ENCODE assay signal across 27 mouse cellular contexts in the genomic region with DNA sequence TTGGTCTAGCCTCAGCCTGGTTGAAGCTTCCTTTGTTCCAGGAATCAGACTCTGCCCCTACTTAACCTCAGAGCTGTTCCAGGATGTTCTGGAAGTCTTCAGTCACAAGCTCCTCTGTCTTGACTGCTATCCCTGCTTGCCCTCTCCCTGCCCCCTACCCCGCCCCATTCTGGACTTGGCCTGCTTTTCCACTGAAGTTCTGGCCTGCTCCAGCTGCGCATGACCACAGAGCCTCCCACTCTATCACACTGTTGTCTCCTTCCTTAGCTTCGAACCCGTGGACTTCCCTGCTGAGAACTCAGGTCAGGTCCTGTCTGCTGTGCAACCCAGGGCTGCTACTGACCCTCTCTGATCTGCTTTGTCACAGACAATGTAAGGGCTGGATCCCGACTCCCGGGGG. TPM values are rescaled to one million over a fixed set of nuclear protein-coding genes. Genes with fewer than 3 reads are reported as not detected.
A peak's percentile ranks its signal among the peaks of the same experiment; 100 is the strongest.
DNase-seq lines count a peak whose midpoint lies in the region; ATAC-seq lines count a peak whose summit lies in the region.
"Had no signal": no experiment of that assay in that cellular context is flagged by ENCODE, and none has a peak within 500 bp of the region (broad histone marks: within the 10 kb centered on the region; RNA-seq: fewer than 3 reads in every experiment).

No protein-coding gene starts in this region.

- no peaks in the 10 kb centered on the region for H3K9me3 ChIP-seq in heart, embryonic 12.5 days (replicated peaks)
- H3K9me3 ChIP-seq in kidney, embryonic 15.5 days (replicated peaks): no peaks in the 10 kb centered on the region
- H3K9me3 ChIP-seq: embryonic facial prominence, embryonic 13.5 days; forebrain, embryonic 10.5 days; forebrain, embryonic 15.5 days; limb, embryonic 13.5 days; liver, embryonic 13.5 days; midbrain, embryonic 13.5 days had no signal

- 0 out of 2 replicates have a peak, but pooled peaks have one; percentile 20 for ATAC-seq in heart, embryonic 12.5 days (ENCODE audit: insufficient number of reproducible peaks, low FRiP score)
- no peak for ATAC-seq in kidney, embryonic 15.5 days (replicated peaks; ENCODE audit: low FRiP score)
- ATAC-seq: CD4-positive, CD25-positive, alpha-beta regulatory T cell, adult 4 months; forebrain, embryonic 15.5 days; hindbrain, embryonic 16.5 days; midbrain, embryonic 13.5 days had no signal

- WGBS in heart, embryonic 12.5 days: 71% methylated on average over 6 of the region's 6 CpGs
- WGBS in kidney, embryonic 15.5 days: 81% methylated on average over 6 of the region's 6 CpGs

- no peak overlapping the region for H3K27ac ChIP-seq in heart, embryonic 12.5 days (ENCODE audit: poor library complexity, severe bottlenecking)
- no peak overlapping the region for H3K27ac ChIP-seq in kidney, embryonic 15.5 days
- H3K27ac ChIP-seq: embryonic facial prominence, embryonic 13.5 days; forebrain, embryonic 10.5 days; forebrain, embryonic 15.5 days; kidney, postnatal 0 days; limb, embryonic 13.5 days; liver, embryonic 13.5 days; macrophage; midbrain, embryonic 13.5 days had no signal

- H3K4me3 ChIP-seq in heart, embryonic 12.5 days: no peak overlapping the region
- H3K4me3 ChIP-seq in kidney, embryonic 15.5 days (replicated peaks): no peak overlapping the region
- H3K4me3 ChIP-seq: embryonic facial prominence, embryonic 13.5 days; forebrain, embryonic 10.5 days; forebrain, embryonic 15.5 days; limb, embryonic 13.5 days; liver, embryonic 13.5 days; midbrain, embryonic 13.5 days had no signal

- H3K4me1 ChIP-seq in heart, embryonic 12.5 days (replicated peaks): peaks cover 52% of the 10 kb centered on the region
- peaks cover 11% of the 10 kb centered on the region; the same call in 1 of the 2 replicates for H3K4me1 ChIP-seq in kidney, embryonic 15.5 days
- H3K4me1 ChIP-seq: forebrain, embryonic 10.5 days; forebrain, embryonic 15.5 days; midbrain, embryonic 13.5 days had no signal

- intact Hi-C loops in heart, postnatal 10 days (cut with DNase I): no loop called here

- DNase-seq in heart, postnatal 10 days: no peak
- DNase-seq in kidney, postnatal 14 days: peak; percentile 51
- DNase-seq in lung, postnatal 10 days: peak; percentile 57
- no peak for DNase-seq in lung, postnatal 25 days (ENCODE audit: low spot score)
- no peak for DNase-seq in adrenal gland, adult 2 months
- DNase-seq: adrenal gland, postnatal 36 days; cerebellum, adult 18-20 months; cerebellum, postnatal 10 days; gastrocnemius, postnatal 36 days; heart, postnatal 14 days; liver, embryonic 13.5 days; thymus, postnatal 4 days had no signal

- no peak overlapping the region for H3K9ac ChIP-seq in heart, embryonic 12.5 days
- no peak overlapping the region for H3K9ac ChIP-seq in kidney, embryonic 15.5 days
- H3K9ac ChIP-seq: embryonic facial prominence, embryonic 13.5 days; forebrain, embryonic 15.5 days; limb, embryonic 13.5 days; liver, embryonic 13.5 days; midbrain, embryonic 13.5 days had no signal

- H3K4me2 ChIP-seq in heart, embryonic 12.5 days: no peak overlapping the region
- no peak overlapping the region for H3K4me2 ChIP-seq in kidney, embryonic 15.5 days
- H3K4me2 ChIP-seq: embryonic facial prominence, embryonic 13.5 days; forebrain, embryonic 15.5 days; heart, embryonic 11.5 days; limb, embryonic 13.5 days; liver, embryonic 13.5 days; midbrain, embryonic 13.5 days had no signal

- H3K36me3 ChIP-seq in heart, embryonic 12.5 days: no peaks in the 10 kb centered on the region
- H3K36me3 ChIP-seq in kidney, embryonic 15.5 days: no peaks in the 10 kb centered on the region
- H3K36me3 ChIP-seq: embryonic facial prominence, embryonic 13.5 days; forebrain, embryonic 10.5 days; forebrain, embryonic 15.5 days; limb, embryonic 13.5 days; liver, embryonic 13.5 days; midbrain, embryonic 13.5 days had no signal

- peaks cover 28% of the 10 kb centered on the region for H3K27me3 ChIP-seq in heart, embryonic 12.5 days (replicated peaks)
- H3K27me3 ChIP-seq in kidney, embryonic 15.5 days: peaks cover 23% of the 10 kb centered on the region

RNA-seq across cellular contexts. Expression of gene Ablim2, which starts 8.2 kb away (rescaled TPM):
- 3.8 and 3.9 TPM in 2 replicates for polyA plus RNA-seq in heart, embryonic 12.5 days (2016; fragmentation: Nextera tagmentation; extraction: Ambion mirVana)
- 10 to 100 TPM in 1 of 2 experiments, 1 to 10 TPM in 1; 9.9 to 12.6 TPM for total RNA-seq in heart, postnatal 10 days (2021)
- polyA plus RNA-seq in kidney, embryonic 15.5 days (2015; fragmentation: Nextera tagmentation; extraction: Ambion mirVana): 1.7 and 2.7 TPM in 2 replicates
- 10 to 100 TPM in 1 of 2 experiments, 1 to 10 TPM in 1; 9.5 to 10.1 TPM for total RNA-seq in adrenal gland, adult 2 months (2021)
- polyA plus RNA-seq in adrenal gland, adult 2 months (2012; rRNA removed): 34.8 and 38.2 TPM in 2 replicates
- total RNA-seq: common myeloid progenitor, adult 5-6 weeks; monocyte, adult 5-6 weeks had no signal
- polyA plus RNA-seq: forebrain, embryonic 10.5 days had no signal

RNA-seq across cellular contexts. Expression of gene Sh3tc1, which starts 26.1 kb away (rescaled TPM):
- polyA plus RNA-seq in heart, embryonic 12.5 days (2016; fragmentation: Nextera tagmentation; extraction: Ambion mirVana): 10.0 and 10.4 TPM in 2 replicates
- total RNA-seq in heart, postnatal 10 days (2021): 10 to 100 TPM; 14.7 to 17.4 TPM
- polyA plus RNA-seq in kidney, embryonic 15.5 days (2015; fragmentation: Nextera tagmentation; extraction: Ambion mirVana): 16.6 and 20.4 TPM in 2 replicates
- 10 to 100 TPM; 22.2 to 25.8 TPM for total RNA-seq in adrenal gland, adult 2 months (2021)
- 27.7 and 28.0 TPM in 2 replicates for polyA plus RNA-seq in adrenal gland, adult 2 months (2012; rRNA removed)
- total RNA-seq: megakaryocyte-erythroid progenitor cell, adult 5-6 weeks had no signal

Comparison
In these comparisons a context has a peak if more than half of its experiments do, and no peak if none do; other contexts are left out.
1. DNase-seq: peak in kidney, postnatal 14 days (single experiment) and lung, postnatal 10 days (single experiment); none in heart, postnatal 10 days (0 of 2), lung, postnatal 25 days (single experiment) and adrenal gland, adult 2 months (single experiment).